Mouse (Mus musculus): ENCODE measurements around the gene Fam120a.

The Fam120a gene

GRCm38 (mm10) chr13:48917113-48917599, 50.7 kb downstream of the Fam120a start:
- intact Hi-C loops (cut with DNase I) = no loop called here

DNA sequence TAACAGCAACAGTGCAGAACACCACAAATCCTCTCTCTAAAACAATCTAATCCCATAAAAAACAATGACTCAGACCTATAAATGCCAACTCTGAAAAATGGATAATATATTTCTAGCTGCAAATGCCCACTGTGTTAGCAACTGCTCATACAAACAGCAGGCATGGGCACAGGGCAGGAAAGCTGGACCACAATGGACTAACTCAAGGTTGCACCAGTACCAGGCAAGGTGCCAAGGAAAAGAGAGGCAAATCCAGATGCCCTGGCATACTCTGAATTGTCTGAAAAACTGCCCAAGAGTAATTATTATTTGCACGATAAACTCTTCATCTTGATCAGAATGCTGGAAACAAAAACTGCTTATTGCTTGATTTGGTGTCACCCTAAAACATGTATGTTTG, 54.1 kb downstream of the Fam120a start:
- intact Hi-C loops (cut with DNase I) = no loop called here

DNA sequence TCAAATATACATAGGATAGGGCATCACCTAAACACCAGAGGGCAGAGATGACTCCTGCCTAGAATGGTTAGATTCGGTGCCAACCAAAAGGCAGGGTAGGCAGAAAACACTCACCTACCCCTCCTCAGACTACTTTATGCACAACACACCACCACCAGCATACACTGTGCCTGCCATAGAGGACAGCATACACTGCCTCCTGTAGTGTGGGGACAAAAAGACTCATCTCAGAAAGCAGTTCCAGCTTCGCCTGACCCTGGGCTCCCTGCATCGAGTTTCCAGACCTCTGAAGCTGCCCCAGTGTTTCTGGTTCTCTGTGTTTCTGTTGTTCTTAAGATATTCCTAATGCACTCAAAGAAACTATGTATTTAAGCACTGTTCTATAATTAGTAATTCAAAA, 54.7 kb downstream of the Fam120a start:
- intact Hi-C loops (cut with DNase I) = no loop called here

GRCm38 (mm10) chr13:48911426-48911825, 56.4 kb downstream of the Fam120a start:
- intact Hi-C loops (cut with DNase I) = no loop called here

DNA sequence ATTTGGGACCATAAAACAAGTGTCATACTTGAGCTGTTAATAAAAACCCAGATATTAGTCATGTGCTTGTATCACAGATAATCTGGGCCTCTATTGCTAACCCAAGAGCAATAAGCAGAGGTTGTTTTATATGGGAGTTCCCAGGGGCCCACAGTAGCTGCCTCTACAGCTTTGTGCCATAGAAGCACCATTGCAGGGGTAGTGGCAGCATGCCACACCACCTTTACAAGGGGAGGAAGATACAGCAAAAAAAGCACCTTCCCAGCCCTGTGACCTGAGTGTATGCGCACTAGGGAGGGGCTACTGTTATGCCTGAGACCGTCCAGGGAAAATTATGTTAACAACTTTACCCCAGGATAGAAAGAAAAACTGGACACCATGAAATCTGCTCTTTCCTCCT, 62.4 kb downstream of the Fam120a start:
- intact Hi-C loops (cut with DNase I) = no loop called here

- intact Hi-C loops (cut with DNase I) = no loop called here
Observed at GRCm38 (mm10) chr13:48895376-48895775, 72.4 kb downstream of the Fam120a start.

GRCm38 (mm10) chr13:48890260-48890960, 77.4 kb downstream of the Fam120a start:
- intact Hi-C loops (cut with DNase I) = no loop called here

DNA sequence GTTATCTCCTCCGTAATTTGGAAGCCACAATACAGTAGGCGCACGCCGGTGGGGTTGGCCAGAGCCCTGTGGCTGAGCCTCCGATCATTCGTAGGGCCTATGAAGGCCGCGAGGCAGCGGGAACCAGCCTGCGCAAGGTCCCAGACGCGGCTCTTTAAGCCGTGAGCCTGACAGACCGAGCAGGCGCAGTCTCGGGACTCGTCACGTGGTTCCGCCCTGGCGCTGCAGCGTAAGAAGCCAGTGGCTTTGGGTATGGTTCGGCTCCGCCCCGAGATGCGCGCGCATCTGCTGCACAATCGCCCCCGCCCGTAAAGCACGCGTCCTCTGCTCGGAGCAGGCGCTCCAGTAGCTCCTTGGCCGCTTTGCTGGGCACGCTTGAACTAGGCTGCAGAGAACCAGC, 89.3 kb downstream of the Fam120a start:
- intact Hi-C loops (cut with DNase I) = no loop called here

DNA sequence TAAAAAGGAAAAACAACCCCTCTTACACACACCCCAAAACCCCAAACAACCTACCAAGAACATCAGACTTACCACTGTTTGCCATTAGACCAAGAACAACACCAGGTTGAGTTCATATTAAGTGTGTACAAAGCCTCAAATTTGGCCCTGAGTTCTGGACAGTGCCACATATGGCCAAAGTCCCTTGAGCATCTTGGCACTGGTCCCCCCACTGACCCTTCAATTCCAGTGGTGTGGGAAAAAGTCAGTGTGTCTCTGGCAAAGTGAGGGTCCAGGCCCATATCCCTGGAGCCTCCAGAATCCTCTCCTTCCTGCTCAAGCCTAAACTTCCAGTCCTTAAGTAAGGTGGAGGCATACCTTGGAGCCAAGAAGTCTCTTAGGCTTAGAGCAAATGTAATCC, 90.0 kb downstream of the Fam120a start:
- intact Hi-C loops (cut with DNase I) = no loop called here

GRCm38 (mm10) chr13:48872726-48873125, 95.1 kb downstream of the Fam120a start:
- intact Hi-C loops (cut with DNase I) = no loop called here

DNA sequence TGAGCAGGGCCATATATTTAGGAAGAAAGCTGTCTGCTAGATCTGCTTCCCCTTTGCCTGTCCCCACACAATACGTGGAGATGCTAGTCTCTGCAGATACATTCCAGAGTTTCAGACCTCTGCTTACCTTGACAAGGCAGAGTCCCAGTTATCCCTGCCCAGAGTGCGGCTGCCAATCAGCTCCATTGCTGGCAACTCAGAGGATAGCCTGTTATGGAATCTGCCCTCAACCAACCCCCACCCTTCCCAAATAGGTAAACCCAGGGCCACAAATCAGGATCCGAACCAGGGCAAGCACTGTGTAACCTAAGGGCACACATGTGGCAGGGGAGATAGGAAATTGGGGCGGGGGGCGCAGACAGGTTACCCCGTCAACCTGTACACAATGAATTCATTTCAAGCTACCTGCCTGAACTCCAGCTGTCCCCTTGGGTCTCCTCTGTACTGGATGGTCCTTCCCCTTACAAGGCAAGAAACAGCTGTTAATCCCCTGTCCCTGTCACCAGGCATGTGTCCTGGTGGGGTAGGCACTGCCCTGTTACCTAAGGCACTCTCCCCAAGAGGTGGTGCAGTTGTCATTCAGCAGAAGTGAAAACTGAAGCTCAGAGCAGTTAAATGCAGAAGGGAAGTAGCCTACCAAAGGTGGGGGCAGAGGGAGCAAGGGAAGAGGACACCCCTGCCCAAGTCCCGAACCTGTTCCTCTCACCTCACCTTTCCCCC, 95.8 kb downstream of the Fam120a start:
- intact Hi-C loops (cut with DNase I) = no loop called here

DNA sequence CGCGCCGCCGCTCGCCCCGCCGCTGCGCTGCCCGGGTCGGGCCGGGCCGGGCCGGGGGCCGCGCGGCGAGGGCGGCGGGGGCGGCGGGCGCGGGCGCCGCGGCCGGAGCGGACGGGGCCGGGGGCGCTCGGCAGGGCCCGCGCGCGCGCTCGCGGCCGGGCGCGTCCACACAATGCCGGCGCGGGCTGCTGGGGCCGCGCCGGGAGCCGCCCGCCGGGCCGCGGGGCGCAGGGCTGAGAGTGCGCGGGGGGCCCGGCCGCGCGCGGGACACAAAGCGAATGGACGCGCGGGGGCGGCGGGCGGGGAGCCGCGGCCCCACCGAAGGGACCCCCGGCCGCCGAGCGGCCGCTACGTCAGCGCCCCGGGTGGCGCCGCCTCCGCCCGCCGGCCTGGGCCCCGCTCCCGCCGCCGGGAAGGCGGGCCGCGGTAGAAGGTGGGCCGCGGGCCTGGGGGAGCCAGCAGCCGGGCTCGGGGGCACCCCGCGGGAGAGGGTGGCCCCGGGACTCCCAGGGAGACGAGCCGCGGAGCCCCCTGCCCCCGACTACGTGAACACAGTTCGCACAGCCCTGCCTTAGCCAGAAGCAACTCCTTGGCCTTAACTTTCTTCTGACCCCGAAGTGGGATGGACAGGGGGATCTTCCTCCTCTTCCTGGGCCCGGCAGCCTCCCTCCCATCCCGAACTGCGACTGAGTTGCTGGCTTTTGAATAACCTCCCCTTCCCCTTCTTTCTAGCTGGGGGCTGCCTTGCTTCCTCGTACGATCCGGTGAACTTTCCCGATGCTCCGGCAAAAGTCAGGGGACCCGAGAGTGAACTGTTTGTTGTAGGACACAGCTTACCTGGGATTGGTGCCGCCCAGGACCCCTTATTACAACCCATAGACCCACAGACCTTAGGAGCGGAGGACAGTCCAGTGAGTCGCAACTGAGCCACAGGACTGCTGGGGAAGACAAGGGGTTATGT, 96.8 kb downstream of the Fam120a start, which contains the start of gene Phf2:
TSS of gene Phf2 (minus strand) at position 349 of the 961 bp plus-strand sequence.
- intact Hi-C loops (cut with DNase I) = no loop called here

DNA sequence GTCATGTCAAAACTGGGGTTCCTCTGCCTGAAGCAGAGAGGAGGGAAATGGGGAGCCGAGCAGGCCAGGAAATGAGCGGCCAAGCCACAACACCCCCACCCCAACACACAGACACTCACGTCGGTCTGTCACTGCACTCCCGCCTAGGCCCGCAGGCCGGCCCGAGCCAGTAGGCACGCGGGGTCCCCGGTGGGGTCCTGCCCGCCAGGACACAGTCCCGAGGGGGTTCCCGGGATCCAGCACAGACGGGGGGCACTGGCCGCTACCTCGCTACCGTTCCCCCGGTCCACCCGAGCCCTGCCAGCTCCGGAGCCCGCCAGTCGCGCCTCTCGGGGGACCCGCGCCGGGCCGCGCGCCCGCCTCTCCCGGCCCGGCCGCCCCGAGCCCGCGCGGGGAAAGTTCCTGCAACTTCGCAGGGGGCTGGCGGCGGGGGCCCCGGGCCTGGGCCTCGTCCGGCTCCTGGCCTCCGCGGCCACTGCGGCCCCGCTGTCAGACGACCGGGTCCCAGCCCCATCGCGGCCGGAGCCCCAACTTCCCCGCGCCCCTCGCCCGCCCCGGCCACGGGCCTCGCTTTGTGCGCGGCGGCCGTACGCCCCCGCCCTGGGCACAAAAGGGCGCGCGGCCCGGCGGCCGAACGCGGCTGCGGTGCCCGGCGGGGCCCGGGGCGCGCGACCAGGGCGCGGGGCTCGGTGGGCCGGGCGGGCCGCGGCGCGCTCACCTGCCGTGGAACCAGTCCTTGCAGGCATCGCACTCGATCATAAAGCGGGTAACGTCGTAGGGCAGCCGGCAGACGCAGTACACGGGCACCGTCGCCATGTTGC, 97.7 kb downstream of the Fam120a start:
- intact Hi-C loops (cut with DNase I) = no loop called here

- intact Hi-C loops (cut with DNase I) = no loop called here
Observed at GRCm38 (mm10) chr13:48869600-48869949, 98.2 kb downstream of the Fam120a start.

- intact Hi-C loops (cut with DNase I) = no loop called here
Observed at GRCm38 (mm10) chr13:48869088-48869487, 98.7 kb downstream of the Fam120a start.

GRCm38 (mm10) chr13:48864673-48865356, 103.0 kb downstream of the Fam120a start:
- intact Hi-C loops (cut with DNase I) = no loop called here

GRCm38 (mm10) chr13:48863556-48863955, 104.3 kb downstream of the Fam120a start:
- intact Hi-C loops (cut with DNase I) = no loop called here

GRCm38 (mm10) chr13:48861913-48862312, 105.9 kb downstream of the Fam120a start:
- intact Hi-C loops (cut with DNase I) = no loop called here

- intact Hi-C loops (cut with DNase I) = loop anchor here (5.0 kb wide), 1 partner anchor 36 kb away; no protein-coding TSS in a partner anchor
Observed at GRCm38 (mm10) chr13:48858779-48859178, 109.0 kb downstream of the Fam120a start.

DNA sequence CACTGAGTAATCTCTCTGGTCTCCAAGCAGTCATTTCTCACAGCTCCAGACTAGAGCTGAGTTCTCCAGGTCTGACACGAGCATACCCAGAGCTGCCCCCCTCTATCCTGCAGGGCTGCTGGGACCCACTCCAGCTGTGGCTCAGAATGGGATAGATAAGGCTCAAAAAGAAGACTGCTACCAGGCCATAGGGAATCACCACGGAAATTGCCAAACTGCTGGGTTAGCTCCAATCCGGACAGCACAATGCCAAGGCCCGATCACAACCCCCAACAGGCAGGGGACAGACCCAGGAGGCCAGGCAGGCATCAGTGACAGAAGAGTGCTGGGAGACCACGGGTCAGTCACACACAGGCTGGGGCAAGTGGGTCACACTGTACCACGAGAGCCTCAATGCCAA, 109.8 kb downstream of the Fam120a start:
- intact Hi-C loops (cut with DNase I) = loop anchor here (5.0 kb wide), 1 partner anchor 36 kb away; no protein-coding TSS in a partner anchor
